Mouse (Mus musculus) ovary, adult 10 weeks (tissue): ENCODE measurements around the gene Rpain. TPM values are rescaled to one million over a fixed set of nuclear protein-coding genes. Genes with fewer than 3 reads are reported as not detected.

Source experiments
- polyA plus RNA-seq: library from polyadenylated mRNA; stranded (reverse); fragments of 350-450 nt; fragmentation: Illumina TruSeq; extraction: RNeasy Lipid Tissue Mini Kit (QIAGEN cat#74804); gene quantifications from one replicate; pipeline ENCODE4 v1.2.3, GENCODE M21; 2014

The Rpain gene
- polyA plus RNA-seq = 7.9 TPM

DNA sequence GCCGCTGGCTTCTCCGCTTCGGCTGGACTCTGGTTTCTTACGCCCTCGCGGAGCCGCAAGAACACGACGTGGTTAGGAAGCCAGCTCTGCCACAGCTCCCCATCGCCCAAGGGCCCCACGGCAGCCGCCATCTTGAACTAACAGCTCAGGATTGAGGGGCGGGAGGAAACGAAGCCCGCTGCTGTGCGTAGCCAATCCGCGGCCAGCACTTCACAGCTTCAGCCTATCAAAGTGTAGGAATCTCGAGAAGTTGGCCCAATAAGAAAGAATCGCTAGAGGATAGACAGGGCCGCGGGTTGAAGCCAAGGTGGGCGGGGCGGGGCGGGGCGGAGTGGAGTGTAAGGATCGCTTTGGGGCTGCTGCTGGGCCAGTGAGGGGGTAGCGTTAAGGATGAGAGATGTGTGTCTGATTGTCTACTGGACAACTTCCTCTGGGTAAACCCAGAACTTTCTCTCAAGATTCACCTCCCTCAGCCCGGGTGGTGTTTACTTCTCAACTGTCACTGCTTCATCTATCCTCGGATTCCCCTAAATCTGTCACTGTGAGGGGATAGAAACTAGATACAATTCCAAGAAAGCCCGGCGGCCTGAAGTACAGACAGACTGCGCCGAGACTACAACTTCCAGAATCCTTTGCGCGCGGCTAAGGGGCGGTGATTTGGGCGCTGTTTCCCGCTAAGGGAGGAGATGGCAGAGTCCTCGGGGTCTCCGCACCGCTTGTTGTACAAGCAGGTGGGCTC, at the start of gene Rpain, which contains the start of gene Nup88:
Rpain (plus strand) TSS at position 393 of the 739 bp plus-strand sequence.
Nup88 (minus strand) TSS at position 153 of the 739 bp plus-strand sequence.

GRCm38 (mm10) chr11:70982557-70983228, 12.7 kb downstream of the Rpain start, which contains the start of gene C1qbp:
C1qbp (minus strand) TSS chr11:70983026.

GRCm38 (mm10) chr11:71004316-71004773, 34.3 kb downstream of the Rpain start, which contains the start of gene Dhx33:
Dhx33 (minus strand) TSS chr11:71004437.

GRCm38 (mm10) chr11:71019201-71020068, 49.4 kb downstream of the Rpain start, which contains the start of the genes Mis12 and Derl2:
Mis12 (plus strand) TSS chr11:71019611.
Derl2 (minus strand) TSS chr11:71019841.

Other genes with a start within 250 kb of the Rpain start
- gene Zfp3, start 206.0 kb upstream of the Rpain start, polyA plus RNA-seq = 4.5 TPM
- gene Scimp, start 157.6 kb upstream of the Rpain start, polyA plus RNA-seq = not detected
- gene Rabep1, start 125.4 kb upstream of the Rpain start, polyA plus RNA-seq = 120 TPM
- gene Nup88, start 240 bp upstream of the Rpain start, polyA plus RNA-seq = 172 TPM
- gene C1qbp, start 12.8 kb downstream of the Rpain start, polyA plus RNA-seq = 216 TPM
- 25.5 TPM for gene Dhx33, start 34.2 kb downstream of the Rpain start, polyA plus RNA-seq
- 96.5 TPM for gene Mis12, start 49.4 kb downstream of the Rpain start, polyA plus RNA-seq
- gene Derl2, start 49.6 kb downstream of the Rpain start, polyA plus RNA-seq = 100 TPM
- 8.9 TPM for gene 6330403K07Rik, start 63.3 kb downstream of the Rpain start, polyA plus RNA-seq
- 0.31 TPM for gene Nlrp1a, start 174.5 kb downstream of the Rpain start, polyA plus RNA-seq